Mouse (Mus musculus): ENCODE data around the gene Kcnmb2. TPM values are rescaled to one million over a fixed set of nuclear protein-coding genes. Genes with fewer than 3 reads are reported as not detected.

Kcnmb2 gene
- polyA plus RNA-seq, 1 experiment, result not detected

DNA sequence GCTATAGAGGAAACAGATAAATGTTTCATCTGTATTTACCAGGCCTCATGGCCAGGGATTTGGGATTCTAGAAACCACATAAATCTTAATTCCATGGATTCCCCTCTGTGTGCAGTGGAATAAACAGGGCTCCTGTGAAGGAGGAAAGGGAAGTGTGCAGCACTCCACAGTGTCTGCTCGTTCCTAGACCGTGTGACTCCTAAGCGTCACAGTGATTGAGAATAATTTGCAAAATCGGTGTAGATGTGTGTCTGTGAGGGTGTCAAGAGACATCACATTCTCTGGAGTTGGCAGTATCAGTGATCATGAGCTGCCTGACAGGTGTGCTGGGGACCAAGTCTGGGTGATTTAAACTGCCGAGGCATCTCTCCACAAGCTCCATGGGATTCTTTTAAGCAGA lies 8.9 kb downstream of the Kcnmb2 start:
- Histone ChIP-seq H3ac (ENCODE audit: control insufficient read depth, insufficient read length) (no peak overlapping the region), H3K4me3 (no peak overlapping the region), H3K79me2 (ENCODE audit: control insufficient read depth, insufficient read depth) (no peaks in the 10 kb centered on the region)

DNA sequence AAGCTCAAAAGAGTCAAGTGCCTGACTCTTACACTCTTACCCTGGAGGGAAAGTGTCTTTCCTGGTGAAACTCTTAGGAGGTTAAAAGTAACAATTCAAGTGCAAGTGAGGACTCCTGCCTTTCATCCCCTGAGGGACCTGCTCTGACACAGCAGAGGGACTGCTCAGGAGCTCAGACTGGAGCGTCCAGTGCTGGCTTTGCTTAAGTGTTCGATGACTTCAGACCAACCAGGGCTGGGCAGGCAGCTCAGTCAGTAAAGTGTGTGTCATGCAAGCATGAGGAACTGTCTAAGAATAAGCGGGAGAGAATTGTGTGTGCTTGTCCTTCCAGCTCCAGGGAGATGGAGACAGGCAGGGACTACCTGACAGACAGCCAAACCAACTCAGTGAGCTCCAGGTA lies 9.4 kb downstream of the Kcnmb2 start:
- H3ac ChIP-seq (ENCODE audit: control insufficient read depth, insufficient read length), result no peak overlapping the region
- no peak overlapping the region for H3K4me3 ChIP-seq
- no peak for TF ChIP-seq TCF12 (IDR thresholded peaks at IDR 0.05; ENCODE audit: insufficient read depth, poor library complexity, severe bottlenecking)
- TF ChIP-seq POLR2A (IDR thresholded peaks at IDR 0.05; ENCODE audit: insufficient read length, low read depth), result no peak
- no peak for TF ChIP-seq REST (IDR thresholded peaks at IDR 0.05; ENCODE audit: insufficient read depth, insufficient read length)
- no peak for TF ChIP-seq MAX (IDR thresholded peaks at IDR 0.05; ENCODE audit: low read depth)
- TF ChIP-seq SRF (IDR thresholded peaks at IDR 0.05; ENCODE audit: control insufficient read depth, insufficient read length, low read depth), result no peak
- TF ChIP-seq E2F4 (IDR thresholded peaks at IDR 0.05; ENCODE audit: insufficient read depth), result no peak
- no peak for TF ChIP-seq MYOD1 (IDR thresholded peaks at IDR 0.05; ENCODE audit: control insufficient read depth in 1 of 3, insufficient read length in 2 of 3, low read depth in 2 of 3)
- TF ChIP-seq USF1 (IDR thresholded peaks at IDR 0.05; ENCODE audit: low read depth), result no peak
- no peak for TF ChIP-seq CEBPB (IDR thresholded peaks at IDR 0.05; ENCODE audit: insufficient read depth, poor library complexity, severe bottlenecking)
- no peak for TF ChIP-seq TCF3 (IDR thresholded peaks at IDR 0.05; ENCODE audit: insufficient read length, low read depth)
- no peak for TF ChIP-seq MYOG (IDR thresholded peaks at IDR 0.05; ENCODE audit: control insufficient read depth in 1 of 3, insufficient read depth in 1 of 3, insufficient read length in 2 of 3, low read depth in 2 of 3)
- TF ChIP-seq POLR2AphosphoS2 (IDR thresholded peaks at IDR 0.05; ENCODE audit: insufficient read length, low read depth), result no peak
- H3K79me2 ChIP-seq (ENCODE audit: control insufficient read depth, insufficient read depth), result no peaks in the 10 kb centered on the region
- no peaks in the 10 kb centered on the region for H3K27me3 ChIP-seq (ENCODE audit: control insufficient read depth, insufficient read depth, insufficient read length)
- H3K36me3 ChIP-seq (ENCODE audit: control insufficient read depth, insufficient read depth), result no peaks in the 10 kb centered on the region
- no peak overlapping the region for H3K4me2 ChIP-seq (ENCODE audit: low read depth)

More for the DNA sequence above, 8.9 kb downstream of the Kcnmb2 start:
- no peak overlapping the region for H3K4me2 ChIP-seq (ENCODE audit: low read depth)
- no peak for TF ChIP-seq E2F4 (IDR thresholded peaks at IDR 0.05; ENCODE audit: insufficient read depth)
- TF ChIP-seq TCF3 (IDR thresholded peaks at IDR 0.05; ENCODE audit: insufficient read length, low read depth), result no peak
- no peak for TF ChIP-seq TCF12 (IDR thresholded peaks at IDR 0.05; ENCODE audit: insufficient read depth, poor library complexity, severe bottlenecking)
- no peak for TF ChIP-seq CEBPB (IDR thresholded peaks at IDR 0.05; ENCODE audit: insufficient read depth, poor library complexity, severe bottlenecking)
- no peak for TF ChIP-seq USF1 (IDR thresholded peaks at IDR 0.05; ENCODE audit: low read depth)
- no peak for TF ChIP-seq POLR2AphosphoS2 (IDR thresholded peaks at IDR 0.05; ENCODE audit: insufficient read length, low read depth)
- no peak for TF ChIP-seq SRF (IDR thresholded peaks at IDR 0.05; ENCODE audit: control insufficient read depth, insufficient read length, low read depth)
- TF ChIP-seq MYOG (IDR thresholded peaks at IDR 0.05; ENCODE audit: control insufficient read depth in 1 of 3, insufficient read depth in 1 of 3, insufficient read length in 2 of 3, low read depth in 2 of 3), result no peak
- no peak for TF ChIP-seq REST (IDR thresholded peaks at IDR 0.05; ENCODE audit: insufficient read depth, insufficient read length)
- no peak for TF ChIP-seq POLR2A (IDR thresholded peaks at IDR 0.05; ENCODE audit: insufficient read length, low read depth)
- no peak for TF ChIP-seq MAX (IDR thresholded peaks at IDR 0.05; ENCODE audit: low read depth)
- no peaks in the 10 kb centered on the region for H3K27me3 ChIP-seq (ENCODE audit: control insufficient read depth, insufficient read depth, insufficient read length)
- no peaks in the 10 kb centered on the region for H3K36me3 ChIP-seq (ENCODE audit: control insufficient read depth, insufficient read depth)

DNA sequence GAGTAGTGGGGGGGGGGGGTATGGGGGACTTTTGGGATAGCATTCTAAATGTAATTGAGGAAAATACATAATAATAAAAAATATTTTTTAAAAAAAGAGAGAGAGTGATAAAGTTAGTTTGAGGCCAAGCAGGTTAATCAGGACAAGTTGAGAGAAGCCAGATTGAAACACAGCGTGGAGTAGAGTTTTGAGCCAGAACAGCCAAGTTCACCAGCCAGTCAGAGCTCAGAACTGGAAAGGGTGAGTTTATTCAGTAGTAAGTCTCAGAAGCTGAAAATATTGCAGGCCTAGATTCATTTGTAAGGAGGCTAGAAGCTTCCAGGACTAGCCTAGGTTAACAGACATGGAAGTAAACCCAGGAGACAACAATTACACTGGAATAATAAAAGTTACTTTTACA lies 26.2 kb downstream of the Kcnmb2 start:
- Histone ChIP-seq H3ac (ENCODE audit: control insufficient read depth, insufficient read length) (no peak overlapping the region), H3K27me3 (ENCODE audit: control insufficient read depth, insufficient read depth, insufficient read length) (no peaks in the 10 kb centered on the region), H3K4me3 (no peak overlapping the region), H3K4me2 (ENCODE audit: low read depth) (no peak overlapping the region), H3K79me2 (ENCODE audit: control insufficient read depth, insufficient read depth) (no peaks in the 10 kb centered on the region), H3K36me3 (ENCODE audit: control insufficient read depth, insufficient read depth) (no peaks in the 10 kb centered on the region)
- no peak for TF ChIP-seq MYOG (IDR thresholded peaks at IDR 0.05; ENCODE audit: control insufficient read depth in 1 of 3, insufficient read depth in 1 of 3, insufficient read length in 2 of 3, low read depth in 2 of 3)

DNA sequence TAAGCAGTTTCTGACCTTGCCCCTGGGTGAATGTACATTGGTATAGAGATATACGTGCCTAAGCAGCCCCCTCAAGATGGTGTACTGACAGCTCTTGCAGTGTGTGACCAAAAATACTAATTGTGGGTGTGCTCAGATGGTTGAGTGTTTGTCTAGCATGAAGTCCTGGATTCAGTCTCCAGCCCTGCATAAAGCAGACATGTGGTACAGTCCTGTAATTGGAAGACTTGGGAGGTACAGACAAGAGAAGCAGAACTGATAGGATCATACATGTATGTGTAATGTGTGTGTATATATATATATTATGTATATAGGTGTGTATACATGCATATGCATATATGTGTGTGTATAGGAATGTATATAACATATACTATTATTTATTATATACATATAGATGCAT lies 32.4 kb downstream of the Kcnmb2 start:
- Histone ChIP-seq H3ac (ENCODE audit: control insufficient read depth, insufficient read length) (no peak overlapping the region), H3K27me3 (ENCODE audit: control insufficient read depth, insufficient read depth, insufficient read length) (no peaks in the 10 kb centered on the region), H3K4me3 (no peak overlapping the region), H3K4me2 (ENCODE audit: low read depth) (no peak overlapping the region), H3K36me3 (ENCODE audit: control insufficient read depth, insufficient read depth) (no peaks in the 10 kb centered on the region), H3K79me2 (ENCODE audit: control insufficient read depth, insufficient read depth) (no peaks in the 10 kb centered on the region)
- TF ChIP-seq REST (IDR thresholded peaks at IDR 0.05; ENCODE audit: insufficient read depth, insufficient read length), result no peak
- no peak for TF ChIP-seq POLR2A (IDR thresholded peaks at IDR 0.05; ENCODE audit: insufficient read length, low read depth)
- no peak for TF ChIP-seq MYOG (IDR thresholded peaks at IDR 0.05; ENCODE audit: control insufficient read depth in 1 of 3, insufficient read depth in 1 of 3, insufficient read length in 2 of 3, low read depth in 2 of 3)
- no peak for TF ChIP-seq MAX (IDR thresholded peaks at IDR 0.05; ENCODE audit: low read depth)
- no peak for TF ChIP-seq POLR2AphosphoS2 (IDR thresholded peaks at IDR 0.05; ENCODE audit: insufficient read length, low read depth)
- TF ChIP-seq TCF12 (IDR thresholded peaks at IDR 0.05; ENCODE audit: insufficient read depth, poor library complexity, severe bottlenecking), result no peak
- TF ChIP-seq CEBPB (IDR thresholded peaks at IDR 0.05; ENCODE audit: insufficient read depth, poor library complexity, severe bottlenecking), result no peak
- TF ChIP-seq MYOD1 (IDR thresholded peaks at IDR 0.05; ENCODE audit: control insufficient read depth in 1 of 3, insufficient read length in 2 of 3, low read depth in 2 of 3), result no peak
- TF ChIP-seq SRF (IDR thresholded peaks at IDR 0.05; ENCODE audit: control insufficient read depth, insufficient read length, low read depth), result no peak
- TF ChIP-seq E2F4 (IDR thresholded peaks at IDR 0.05; ENCODE audit: insufficient read depth), result no peak
- no peak for TF ChIP-seq USF1 (IDR thresholded peaks at IDR 0.05; ENCODE audit: low read depth)

DNA sequence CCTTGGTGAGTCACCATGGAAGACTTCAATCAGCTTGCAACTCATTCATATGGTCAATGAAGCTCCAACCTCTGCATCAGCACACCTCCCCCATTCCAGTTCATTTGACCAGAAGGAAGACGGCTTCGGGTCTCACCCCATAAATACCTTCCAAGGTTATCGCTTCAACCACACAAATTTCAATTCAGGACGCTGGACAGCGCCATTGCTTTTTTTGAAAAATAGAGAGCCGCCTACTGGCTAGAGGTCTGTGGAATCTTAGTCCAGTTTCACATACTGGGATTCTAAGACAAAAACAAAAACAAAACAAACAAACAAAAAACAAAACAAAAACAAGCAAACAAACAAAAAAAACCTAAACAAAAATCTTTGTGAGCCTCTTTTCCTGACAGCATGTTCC lies 39.2 kb downstream of the Kcnmb2 start:
- H3K27me3 ChIP-seq (ENCODE audit: control insufficient read depth, insufficient read depth, insufficient read length), result no peaks in the 10 kb centered on the region
- no peaks in the 10 kb centered on the region for H3K79me2 ChIP-seq (ENCODE audit: control insufficient read depth, insufficient read depth)
- TF ChIP-seq TCF12 (IDR thresholded peaks at IDR 0.05; ENCODE audit: insufficient read depth, poor library complexity, severe bottlenecking) (no peak), TCF3 (IDR thresholded peaks at IDR 0.05; ENCODE audit: insufficient read length, low read depth) (no peak), MAX (IDR thresholded peaks at IDR 0.05; ENCODE audit: low read depth) (no peak), POLR2A (IDR thresholded peaks at IDR 0.05; ENCODE audit: insufficient read length, low read depth) (no peak), POLR2AphosphoS2 (IDR thresholded peaks at IDR 0.05; ENCODE audit: insufficient read length, low read depth) (no peak), MYOD1 (IDR thresholded peaks at IDR 0.05; ENCODE audit: control insufficient read depth in 1 of 3, insufficient read length in 2 of 3, low read depth in 2 of 3) (no peak), E2F4 (IDR thresholded peaks at IDR 0.05; ENCODE audit: insufficient read depth) (no peak), MYOG (IDR thresholded peaks at IDR 0.05; ENCODE audit: control insufficient read depth in 1 of 3, insufficient read depth in 1 of 3, insufficient read length in 2 of 3, low read depth in 2 of 3) (no peak), SRF (IDR thresholded peaks at IDR 0.05; ENCODE audit: control insufficient read depth, insufficient read length, low read depth) (no peak), CEBPB (IDR thresholded peaks at IDR 0.05; ENCODE audit: insufficient read depth, poor library complexity, severe bottlenecking) (no peak), USF1 (IDR thresholded peaks at IDR 0.05; ENCODE audit: low read depth) (no peak), REST (IDR thresholded peaks at IDR 0.05; ENCODE audit: insufficient read depth, insufficient read length) (no peak)
- no peaks in the 10 kb centered on the region for H3K36me3 ChIP-seq (ENCODE audit: control insufficient read depth, insufficient read depth)
- no peak overlapping the region for H3K4me3 ChIP-seq
- no peak overlapping the region for H3K4me2 ChIP-seq (ENCODE audit: low read depth)
- no peak overlapping the region for H3ac ChIP-seq (ENCODE audit: control insufficient read depth, insufficient read length)
